Mouse (Mus musculus): ENCODE data around the gene Med11. TPM values are rescaled to one million over a fixed set of nuclear protein-coding genes. Genes with fewer than 3 reads are reported as not detected.

Med11 gene
- total RNA-seq (2014; fragmentation: Nextera tagmentation): 13.2 and 18.1 TPM in 2 replicates
- 37.0 and 42.4 TPM in 2 replicates for total RNA-seq (2017)
- polyA plus RNA-seq (2012): 18.5 and 22.6 TPM in 2 replicates

DNA sequence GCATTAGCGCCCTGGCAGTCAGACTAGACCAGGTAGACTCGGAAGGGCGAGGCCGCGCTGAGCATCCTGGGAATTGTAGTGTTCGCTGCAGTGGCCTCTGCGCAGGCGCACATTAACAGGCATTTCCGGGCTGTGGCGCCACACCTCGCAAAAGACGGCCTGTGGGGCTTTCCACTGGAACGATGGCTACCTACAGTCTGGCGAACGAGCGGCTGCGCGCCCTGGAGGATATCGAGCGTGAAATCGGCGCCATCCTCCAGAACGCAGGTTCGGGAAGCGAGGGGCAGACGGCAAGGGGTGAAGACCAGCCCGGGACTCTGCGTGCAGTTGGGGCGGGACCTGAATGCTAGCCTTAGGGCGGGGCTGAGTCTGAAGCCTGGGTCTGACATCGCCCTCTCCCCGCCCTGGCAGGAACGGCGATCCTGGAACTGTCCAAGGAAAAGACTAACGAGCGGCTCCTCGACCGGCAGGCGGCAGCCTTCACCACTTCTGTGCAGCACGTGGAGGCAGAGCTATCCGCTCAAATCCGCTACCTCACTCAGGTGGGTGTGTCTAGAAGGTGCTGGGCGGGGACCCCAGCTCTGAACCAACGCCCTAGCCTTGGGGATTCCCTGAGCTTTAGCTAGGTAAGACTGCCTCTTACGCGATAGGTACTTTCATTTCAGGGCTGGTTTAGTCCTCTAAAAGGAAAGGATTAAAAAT, at the start of gene Med11:
Gene Med11, plus strand, starts transcription at position 123 of the 702 bp plus-strand sequence.
- Histone ChIP-seq H3K4me3 (ENCODE audit: low read depth, low read length) (peak within 1 kb of the TSS; percentile 90), H3K4me1 (ENCODE audit: insufficient read depth, low read depth, low read length) (peaks cover 44% of the 10 kb centered on the region)

DNA sequence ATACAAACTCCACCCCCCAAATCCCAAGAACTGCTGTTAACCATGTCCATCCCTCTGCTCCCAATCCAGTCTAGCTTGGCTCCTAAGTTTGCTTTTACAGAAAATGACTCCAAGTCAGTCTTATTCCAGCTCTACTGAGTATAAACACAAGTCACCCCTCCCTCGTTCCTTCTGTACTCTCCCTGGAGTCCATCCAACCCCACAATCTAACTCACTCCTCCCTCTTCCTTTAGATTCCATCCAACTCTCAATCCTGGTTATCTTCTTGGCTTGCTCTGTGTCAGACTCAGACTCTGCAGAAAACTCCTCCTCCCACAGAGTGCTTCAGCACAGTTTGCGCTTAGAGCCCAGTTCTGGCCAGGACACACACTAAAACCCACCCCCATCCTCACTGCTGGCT, 48.1 kb upstream of the Med11 start:
- peaks cover 97% of the 10 kb centered on the region for H3K36me3 ChIP-seq (replicated peaks)

More for the DNA sequence above, at the start of gene Med11:
- peaks cover 3% of the 10 kb centered on the region; the same call in 1 of the 2 replicates for H3K27me3 ChIP-seq (ENCODE audit: insufficient read depth, low read length)
- DNase-seq (ENCODE audit: low spot score) (peak; percentile 81), ATAC-seq (ENCODE audit: extremely low read depth, insufficient number of reproducible peaks, low FRiP score, poor library complexity, severe bottlenecking) (peak; percentile 91)
- no peaks in the 10 kb centered on the region for H3K9me3 ChIP-seq (replicated peaks)
- H3K36me3 ChIP-seq (replicated peaks): peaks cover 24% of the 10 kb centered on the region
- no peak for TF ChIP-seq TAL1 (conservative IDR thresholded peaks at IDR 0.05; ENCODE audit: low read depth, low read length)
- no peak for TF ChIP-seq POLR2AphosphoS5 (IDR thresholded peaks at IDR 0.05; ENCODE audit: insufficient replicate concordance, low read depth, low read length)
- no peak for TF ChIP-seq GATA1 (IDR thresholded peaks at IDR 0.05; ENCODE audit: borderline replicate concordance, low read length)
- TF ChIP-seq CTCF (IDR thresholded peaks at IDR 0.05; ENCODE audit: low read depth, low read length): peak; percentile 47; the same call in 1 of the 2 replicates
- TF ChIP-seq GATA2 (IDR thresholded peaks at IDR 0.05; ENCODE audit: borderline replicate concordance, low read depth, low read length): no peak

DNA sequence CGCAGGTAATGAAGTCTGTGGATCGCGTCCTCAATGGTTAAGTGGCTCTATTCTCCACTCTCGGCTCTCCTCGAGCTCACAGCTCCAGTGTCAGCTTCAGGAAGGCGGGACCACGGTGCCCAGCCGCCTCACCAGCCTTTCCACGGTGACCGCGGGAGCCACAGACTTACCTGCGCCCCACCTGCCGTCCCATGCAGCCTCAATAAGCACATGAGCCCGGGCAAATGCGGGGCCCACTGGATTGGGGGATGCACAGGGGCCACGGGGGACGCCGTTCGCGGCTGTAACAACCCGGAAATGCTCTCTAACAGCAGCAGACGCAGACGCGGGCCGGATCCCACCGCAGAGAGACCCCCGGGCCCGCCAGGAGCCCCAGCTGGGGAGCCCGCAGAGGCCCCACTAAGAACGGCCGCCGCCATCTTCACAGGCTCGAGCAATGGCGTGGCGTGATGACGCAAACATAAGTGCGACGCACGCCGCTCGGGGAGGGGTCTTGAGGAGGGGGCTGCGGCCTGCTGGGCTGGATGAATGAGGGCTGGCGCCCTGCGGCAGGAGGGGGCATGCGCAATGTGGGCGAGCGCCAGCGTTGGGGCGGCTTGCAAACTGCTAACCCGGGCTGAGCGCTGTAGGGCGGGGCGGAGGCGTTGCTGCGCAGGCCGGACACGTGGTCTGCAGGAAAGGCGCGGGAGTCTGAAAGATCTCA, 42.0 kb upstream of the Med11 start, which contains the start of gene Pelp1:
Gene Pelp1, minus strand, starts transcription at position 438 of the 703 bp plus-strand sequence.
- Histone ChIP-seq H3K9me3 (replicated peaks) (no peaks in the 10 kb centered on the region), H3K27me3 (ENCODE audit: insufficient read depth, low read length) (no peaks in the 10 kb centered on the region), H3K4me3 (ENCODE audit: low read depth, low read length) (peak within 1 kb of the TSS; percentile 96), H3K36me3 (replicated peaks) (peaks cover 40% of the 10 kb centered on the region), H3K4me1 (ENCODE audit: insufficient read depth, low read depth, low read length) (peaks cover 29% of the 10 kb centered on the region)
- no peak for TF ChIP-seq POLR2AphosphoS5 (IDR thresholded peaks at IDR 0.05; ENCODE audit: insufficient replicate concordance, low read depth, low read length)
- no peak for TF ChIP-seq GATA2 (IDR thresholded peaks at IDR 0.05; ENCODE audit: borderline replicate concordance, low read depth, low read length)
- no peak for TF ChIP-seq GATA1 (IDR thresholded peaks at IDR 0.05; ENCODE audit: borderline replicate concordance, low read length)
- TF ChIP-seq TAL1 (conservative IDR thresholded peaks at IDR 0.05; ENCODE audit: low read depth, low read length): no peak
- TF ChIP-seq CTCF (IDR thresholded peaks at IDR 0.05; ENCODE audit: low read depth, low read length): no peak
- DNase-seq (ENCODE audit: low spot score) (peak; percentile 93), ATAC-seq (ENCODE audit: extremely low read depth, insufficient number of reproducible peaks, low FRiP score, poor library complexity, severe bottlenecking) (peak; percentile 78)

More for the DNA sequence above, 48.1 kb upstream of the Med11 start:
- no peak for TF ChIP-seq TAL1 (conservative IDR thresholded peaks at IDR 0.05; ENCODE audit: low read depth, low read length)
- TF ChIP-seq CTCF (IDR thresholded peaks at IDR 0.05; ENCODE audit: low read depth, low read length): no peak
- no peak for TF ChIP-seq POLR2AphosphoS5 (IDR thresholded peaks at IDR 0.05; ENCODE audit: insufficient replicate concordance, low read depth, low read length)
- no peak for TF ChIP-seq GATA2 (IDR thresholded peaks at IDR 0.05; ENCODE audit: borderline replicate concordance, low read depth, low read length)
- TF ChIP-seq GATA1 (IDR thresholded peaks at IDR 0.05; ENCODE audit: borderline replicate concordance, low read length): no peak
- no peaks in the 10 kb centered on the region for H3K9me3 ChIP-seq (replicated peaks)
- H3K4me1 ChIP-seq (ENCODE audit: insufficient read depth, low read depth, low read length): peaks cover 20% of the 10 kb centered on the region
- H3K27me3 ChIP-seq (ENCODE audit: insufficient read depth, low read length): no peaks in the 10 kb centered on the region
- no peak for DNase-seq (ENCODE audit: low spot score)
- H3K4me3 ChIP-seq (ENCODE audit: low read depth, low read length): no peak overlapping the region
- no peak for ATAC-seq (ENCODE audit: extremely low read depth, insufficient number of reproducible peaks, low FRiP score, poor library complexity, severe bottlenecking)

DNA sequence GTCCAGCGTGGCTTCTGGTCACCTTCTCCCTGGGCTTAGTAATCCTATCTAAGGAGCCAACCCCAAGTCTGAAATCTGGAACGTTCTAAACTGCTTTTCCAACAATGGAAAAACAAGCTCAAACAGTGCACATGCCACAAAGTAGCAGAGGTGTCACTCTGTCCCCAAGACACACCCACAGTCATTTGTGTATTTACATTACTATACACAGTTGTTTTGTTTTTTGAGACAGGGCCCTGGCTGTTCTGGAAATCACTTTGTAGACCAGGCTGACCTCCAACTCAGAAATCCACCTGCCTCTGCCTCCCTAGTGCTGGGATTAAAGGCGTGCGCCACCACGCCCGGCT, 41.4 kb upstream of the Med11 start:
- no peaks in the 10 kb centered on the region for H3K27me3 ChIP-seq (ENCODE audit: insufficient read depth, low read length)
- peaks cover 35% of the 10 kb centered on the region for H3K36me3 ChIP-seq (replicated peaks)
- H3K9me3 ChIP-seq (replicated peaks): no peaks in the 10 kb centered on the region
- no peak for TF ChIP-seq TAL1 (conservative IDR thresholded peaks at IDR 0.05; ENCODE audit: low read depth, low read length)
- no peak for TF ChIP-seq POLR2AphosphoS5 (IDR thresholded peaks at IDR 0.05; ENCODE audit: insufficient replicate concordance, low read depth, low read length)
- no peak for TF ChIP-seq GATA1 (IDR thresholded peaks at IDR 0.05; ENCODE audit: borderline replicate concordance, low read length)
- no peak for TF ChIP-seq CTCF (IDR thresholded peaks at IDR 0.05; ENCODE audit: low read depth, low read length)
- no peak for TF ChIP-seq GATA2 (IDR thresholded peaks at IDR 0.05; ENCODE audit: borderline replicate concordance, low read depth, low read length)
- peak overlapping the region; percentile 96 for H3K4me3 ChIP-seq (ENCODE audit: low read depth, low read length)
- peaks cover 29% of the 10 kb centered on the region for H3K4me1 ChIP-seq (ENCODE audit: insufficient read depth, low read depth, low read length)
- DNase-seq (ENCODE audit: low spot score) (no peak), ATAC-seq (ENCODE audit: extremely low read depth, insufficient number of reproducible peaks, low FRiP score, poor library complexity, severe bottlenecking) (no peak)

DNA sequence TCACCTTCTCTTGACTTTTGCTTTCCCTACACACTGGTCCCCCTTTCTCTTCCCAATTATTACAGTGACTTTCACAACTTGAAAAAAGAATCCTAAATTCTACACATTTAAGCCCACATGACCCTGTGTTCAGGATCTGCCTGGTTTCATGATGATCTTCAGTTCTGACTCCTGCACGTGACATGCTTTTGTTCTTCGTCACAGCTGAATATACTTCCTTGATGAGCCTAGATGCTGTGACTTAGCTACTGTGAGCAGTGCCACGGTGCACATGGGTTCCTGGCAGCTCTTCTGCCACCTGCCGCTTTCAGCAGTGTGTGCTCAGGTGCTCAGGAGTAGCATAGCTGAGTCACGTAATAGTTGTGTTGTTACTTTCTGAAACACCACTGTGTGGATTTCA, 39.1 kb upstream of the Med11 start:
- Histone ChIP-seq H3K4me1 (ENCODE audit: insufficient read depth, low read depth, low read length) (peaks cover 21% of the 10 kb centered on the region), H3K36me3 (replicated peaks) (peaks cover 11% of the 10 kb centered on the region), H3K27me3 (ENCODE audit: insufficient read depth, low read length) (peaks cover 7% of the 10 kb centered on the region), H3K9me3 (replicated peaks) (no peaks in the 10 kb centered on the region), H3K4me3 (ENCODE audit: low read depth, low read length) (no peak overlapping the region)
- no peak for DNase-seq (ENCODE audit: low spot score)
- no peak for ATAC-seq (ENCODE audit: extremely low read depth, insufficient number of reproducible peaks, low FRiP score, poor library complexity, severe bottlenecking)
- TF ChIP-seq GATA1 (IDR thresholded peaks at IDR 0.05; ENCODE audit: borderline replicate concordance, low read length): no peak
- TF ChIP-seq CTCF (IDR thresholded peaks at IDR 0.05; ENCODE audit: low read depth, low read length): no peak
- TF ChIP-seq TAL1 (conservative IDR thresholded peaks at IDR 0.05; ENCODE audit: low read depth, low read length): no peak
- no peak for TF ChIP-seq POLR2AphosphoS5 (IDR thresholded peaks at IDR 0.05; ENCODE audit: insufficient replicate concordance, low read depth, low read length)
- no peak for TF ChIP-seq GATA2 (IDR thresholded peaks at IDR 0.05; ENCODE audit: borderline replicate concordance, low read depth, low read length)

DNA sequence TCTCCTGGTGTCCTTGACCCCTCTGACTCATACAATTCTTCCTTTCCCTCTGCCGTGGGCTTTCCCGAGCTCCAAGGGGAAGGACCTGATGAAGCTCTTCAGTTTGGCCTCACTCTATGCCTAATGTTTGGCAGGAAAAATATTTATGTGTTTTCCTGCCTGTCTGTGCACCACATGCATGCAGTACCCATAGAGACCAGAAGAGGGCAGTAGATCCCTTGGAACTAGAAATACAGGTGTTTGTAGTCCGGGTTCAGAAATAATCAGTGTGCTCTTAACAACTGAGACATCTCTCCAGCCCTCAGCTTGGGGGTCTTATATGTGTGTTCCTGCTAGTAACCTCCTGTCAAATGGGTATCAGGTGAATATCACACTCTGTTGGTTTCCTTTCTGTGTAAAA, 37.8 kb upstream of the Med11 start:
- no peak for ATAC-seq (ENCODE audit: extremely low read depth, insufficient number of reproducible peaks, low FRiP score, poor library complexity, severe bottlenecking)
- H3K4me3 ChIP-seq (ENCODE audit: low read depth, low read length): no peak overlapping the region

More for the DNA sequence above, 37.8 kb upstream of the Med11 start:
- TF ChIP-seq TAL1 (conservative IDR thresholded peaks at IDR 0.05; ENCODE audit: low read depth, low read length) (no peak), GATA2 (IDR thresholded peaks at IDR 0.05; ENCODE audit: borderline replicate concordance, low read depth, low read length) (no peak), GATA1 (IDR thresholded peaks at IDR 0.05; ENCODE audit: borderline replicate concordance, low read length) (no peak), CTCF (IDR thresholded peaks at IDR 0.05; ENCODE audit: low read depth, low read length) (peak; percentile 90)
- Histone ChIP-seq H3K27me3 (ENCODE audit: insufficient read depth, low read length) (peaks cover 10% of the 10 kb centered on the region), H3K36me3 (replicated peaks) (no peaks in the 10 kb centered on the region), H3K4me1 (ENCODE audit: insufficient read depth, low read depth, low read length) (peaks cover 9% of the 10 kb centered on the region), H3K9me3 (replicated peaks) (no peaks in the 10 kb centered on the region)
- no peak for DNase-seq (ENCODE audit: low spot score)
